Mouse (Mus musculus) midbrain, embryonic 16.5 days (tissue): ENCODE results near the gene Agtrap. TPM values are rescaled to one million over a fixed set of nuclear protein-coding genes. Genes with fewer than 3 reads are reported as not detected.
"Not testable (repeated sequence)": the region's sequence is repeated elsewhere in the genome, so short reads cannot be mapped to it uniquely, and the experiment has no call there.

Experiments
- ATAC-seq: fragments of 200-750 bp; cut with Nextera tagmentation; 2 replicates; pipeline ENCODE4 v1.8.0; 2017; ENCODE audit warnings: moderate TSS enrichment
- H3K27ac ChIP-seq: fragments of 300-500 bp; sonication (generic); 2 replicates; pipeline ENCODE4 v1.5.1; 2014; ENCODE audit warnings: mild to moderate bottlenecking, low read length, mixed read lengths
- H3K27me3 ChIP-seq: fragments of 300-500 bp; sonication (generic); 2 replicates; pipeline ENCODE4 v1.6.1; 2014; ENCODE audit warnings: low read depth, low read length, mixed read lengths; ENCODE audit not compliant: control insufficient read depth, insufficient read depth
- H3K36me3 ChIP-seq: fragments of 300-500 bp; sonication (generic); 2 replicates; pipeline ENCODE4 v1.6.1; 2014; ENCODE audit warnings: mild to moderate bottlenecking, low read length, moderate library complexity, mixed read lengths; ENCODE audit not compliant: control insufficient read depth, insufficient read depth
- H3K4me1 ChIP-seq: fragments of 300-500 bp; sonication (generic); 2 replicates; pipeline ENCODE4 v1.6.1; 2014; ENCODE audit warnings: mild to moderate bottlenecking, low read length, mixed read lengths; ENCODE audit not compliant: control insufficient read depth, insufficient read depth
- H3K4me2 ChIP-seq: fragments of 300-500 bp; sonication (generic); 2 replicates; pipeline ENCODE4 v1.6.1; 2014; ENCODE audit warnings: mild to moderate bottlenecking, low read length, mixed read lengths
- H3K4me3 ChIP-seq: fragments of 300-500 bp; sonication (generic); 2 replicates; pipeline ENCODE4 v1.5.1; 2014; ENCODE audit warnings: low read depth, mild to moderate bottlenecking, low read length, moderate library complexity, mixed read lengths
- H3K9ac ChIP-seq: fragments of 300-500 bp; sonication (generic); 2 replicates; pipeline ENCODE4 v1.6.1; 2014; ENCODE audit warnings: low read depth, low read length, mixed read lengths
- H3K9me3 ChIP-seq: fragments of 300-500 bp; sonication (generic); replicated peaks from 2 replicates; pipeline ENCODE4 v1.6.1; 2014; ENCODE audit warnings: mild to moderate bottlenecking, low read length, mixed read lengths; ENCODE audit not compliant: control insufficient read depth, poor library complexity, severe bottlenecking
- WGBS: fragments of 180-500 bp; shearing (Covaris S2); extraction: QIAGEN DNeasy Blood & Tissue Kit; methylation state at CpG from one replicate; pipeline ENCODE4 v1.1.7; 2014; 5-methylcytosine and 5-hydroxymethylcytosine counted together
- polyA plus RNA-seq: library from polyadenylated mRNA; unstranded; fragments of >200 nt; fragmentation: Nextera tagmentation; extraction: Ambion mirVana; gene quantifications from 2 replicates; pipeline ENCODE4 v1.2.1, GENCODE M21; 2015

Gene Agtrap
- polyA plus RNA-seq, 1 experiment from 2014 or later: 7.7 TPM

- Histone ChIP-seq H3K27ac (peak overlapping the region; percentile 1; the same call in 1 of the 2 replicates), H3K9ac (no peak overlapping the region), H3K4me3 (no peak overlapping the region), H3K9me3 (no peaks in the 10 kb centered on the region), H3K36me3 (no peaks in the 10 kb centered on the region), H3K4me2 (no peak overlapping the region), H3K27me3 (no peaks in the 10 kb centered on the region), H3K4me1 (peaks cover 11% of the 10 kb centered on the region)
- 69% methylated on average over 3 of the region's 3 CpGs for whole genome bisulfite sequencing
- ATAC-seq: no peak
Measured at GRCm38 (mm10) chr4:148122694-148123066, 34.8 kb upstream of the Agtrap start.

- Histone ChIP-seq H3K9me3 (no peaks in the 10 kb centered on the region), H3K36me3 (no peaks in the 10 kb centered on the region), H3K4me2 (no peak overlapping the region), H3K27ac (peak overlapping the region; percentile 72), H3K27me3 (no peaks in the 10 kb centered on the region), H3K4me1 (peaks cover 11% of the 10 kb centered on the region), H3K9ac (no peak overlapping the region), H3K4me3 (no peak overlapping the region)
- peak; percentile 72 for ATAC-seq
- WGBS: 10% methylated on average over 6 of the region's 6 CpGs
Measured at GRCm38 (mm10) chr4:148121982-148122693, 34.3 kb upstream of the Agtrap start.

GRCm38 (mm10) chr4:148121362-148121761 is 33.5 kb upstream of the Agtrap start:
- no peaks in the 10 kb centered on the region for H3K36me3 ChIP-seq
- H3K27me3 ChIP-seq: no peaks in the 10 kb centered on the region
- H3K4me2 ChIP-seq: no peak overlapping the region
- ATAC-seq: peak; percentile 49
- H3K27ac ChIP-seq: peak overlapping the region; percentile 72
- H3K4me3 ChIP-seq: no peak overlapping the region
- H3K9ac ChIP-seq: no peak overlapping the region
- H3K9me3 ChIP-seq: no peaks in the 10 kb centered on the region
- H3K4me1 ChIP-seq: peaks cover 11% of the 10 kb centered on the region
- WGBS: 58% methylated on average over 4 of the region's 4 CpGs

GRCm38 (mm10) chr4:148120555-148120954 is 32.7 kb upstream of the Agtrap start:
- H3K27ac ChIP-seq: peak overlapping the region; percentile 72; the same call in 1 of the 2 replicates

GRCm38 (mm10) chr4:148119578-148119977 is 31.7 kb upstream of the Agtrap start:
- H3K4me3 ChIP-seq, H3K9ac ChIP-seq, H3K9me3 ChIP-seq, H3K27me3 ChIP-seq, ATAC-seq, H3K27ac ChIP-seq, H3K36me3 ChIP-seq, H3K4me2 ChIP-seq: not testable (repeated sequence)
- 87% methylated on average over 9 of the region's 9 CpGs for WGBS
- peaks cover 20% of the 10 kb centered on the region for H3K4me1 ChIP-seq

More at GRCm38 (mm10) chr4:148120555-148120954, 32.7 kb upstream of the Agtrap start:
- WGBS: 68% methylated on average over 9 of the region's 9 CpGs
- Histone ChIP-seq H3K4me1 (peaks cover 13% of the 10 kb centered on the region), H3K4me3 (no peak overlapping the region), H3K9ac (no peak overlapping the region), H3K27me3 (no peaks in the 10 kb centered on the region), H3K36me3 (no peaks in the 10 kb centered on the region), H3K4me2 (no peak overlapping the region), H3K9me3 (no peaks in the 10 kb centered on the region)
- ATAC-seq: no peak; the same call in 1 of the 2 replicates

- Histone ChIP-seq H3K9me3 (no peaks in the 10 kb centered on the region), H3K9ac (no peak overlapping the region), H3K4me3 (no peak overlapping the region), H3K36me3 (peaks cover 5% of the 10 kb centered on the region; the same call in 1 of the 2 replicates), H3K4me2 (no peak overlapping the region), H3K27ac (no peak overlapping the region), H3K27me3 (no peaks in the 10 kb centered on the region), H3K4me1 (peaks cover 16% of the 10 kb centered on the region)
- ATAC-seq: no peak
- WGBS: 77% methylated on average over 4 of the region's 4 CpGs
Measured at GRCm38 (mm10) chr4:148117392-148117791, 29.6 kb upstream of the Agtrap start.

GRCm38 (mm10) chr4:148116657-148117056 is 28.8 kb upstream of the Agtrap start:
- no peak overlapping the region for H3K4me2 ChIP-seq
- H3K27ac ChIP-seq: no peak overlapping the region
- peaks cover 9% of the 10 kb centered on the region; the same call in 1 of the 2 replicates for H3K36me3 ChIP-seq
- no peaks in the 10 kb centered on the region for H3K9me3 ChIP-seq
- no peak for ATAC-seq
- WGBS: 84% methylated on average over 4 of the region's 4 CpGs
- no peak overlapping the region for H3K4me3 ChIP-seq
- no peaks in the 10 kb centered on the region for H3K27me3 ChIP-seq
- no peak overlapping the region for H3K9ac ChIP-seq
- H3K4me1 ChIP-seq: peaks cover 11% of the 10 kb centered on the region

GRCm38 (mm10) chr4:148115467-148115866 is 27.6 kb upstream of the Agtrap start:
- H3K36me3 ChIP-seq: peaks cover 9% of the 10 kb centered on the region; the same call in 1 of the 2 replicates
- H3K27me3 ChIP-seq: no peaks in the 10 kb centered on the region
- H3K4me1 ChIP-seq: peaks cover 9% of the 10 kb centered on the region
- WGBS: 8% methylated on average over 15 of the region's 15 CpGs
- H3K9ac ChIP-seq: peak overlapping the region; percentile 40; the same call in 1 of the 2 replicates
- peak overlapping the region; percentile 76; the same call in 1 of the 2 replicates for H3K27ac ChIP-seq
- peak; percentile 20; the same call in 1 of the 2 replicates for ATAC-seq
- H3K9me3 ChIP-seq: no peaks in the 10 kb centered on the region
- no peak overlapping the region for H3K4me3 ChIP-seq
- H3K4me2 ChIP-seq: no peak overlapping the region; the same call in 1 of the 2 replicates

- Histone ChIP-seq H3K27me3 (no peaks in the 10 kb centered on the region), H3K9ac (peak overlapping the region; percentile 39; the same call in 1 of the 2 replicates), H3K4me3 (no peak overlapping the region), H3K4me1 (peaks cover 9% of the 10 kb centered on the region), H3K36me3 (peaks cover 9% of the 10 kb centered on the region; the same call in 1 of the 2 replicates), H3K9me3 (no peaks in the 10 kb centered on the region), H3K4me2 (peak overlapping the region; percentile 28; the same call in 1 of the 2 replicates), H3K27ac (peak overlapping the region; percentile 76; the same call in 1 of the 2 replicates)
- peak; percentile 71 for ATAC-seq
- 5% methylated on average over 15 of the region's 15 CpGs for WGBS
Measured at GRCm38 (mm10) chr4:148114758-148115391, 27.0 kb upstream of the Agtrap start.
